Mouse (Mus musculus) thymus, postnatal 10 days (tissue): ENCODE results near the gene Edaradd.

ENCODE experiments used
- DNase-seq, 2 experiments: peaks; one replicate each; pipeline ENCODE4 v3.0.0; 2021; ENCODE audit warnings: low spot score in 2 of 2

The Edaradd gene

DNA sequence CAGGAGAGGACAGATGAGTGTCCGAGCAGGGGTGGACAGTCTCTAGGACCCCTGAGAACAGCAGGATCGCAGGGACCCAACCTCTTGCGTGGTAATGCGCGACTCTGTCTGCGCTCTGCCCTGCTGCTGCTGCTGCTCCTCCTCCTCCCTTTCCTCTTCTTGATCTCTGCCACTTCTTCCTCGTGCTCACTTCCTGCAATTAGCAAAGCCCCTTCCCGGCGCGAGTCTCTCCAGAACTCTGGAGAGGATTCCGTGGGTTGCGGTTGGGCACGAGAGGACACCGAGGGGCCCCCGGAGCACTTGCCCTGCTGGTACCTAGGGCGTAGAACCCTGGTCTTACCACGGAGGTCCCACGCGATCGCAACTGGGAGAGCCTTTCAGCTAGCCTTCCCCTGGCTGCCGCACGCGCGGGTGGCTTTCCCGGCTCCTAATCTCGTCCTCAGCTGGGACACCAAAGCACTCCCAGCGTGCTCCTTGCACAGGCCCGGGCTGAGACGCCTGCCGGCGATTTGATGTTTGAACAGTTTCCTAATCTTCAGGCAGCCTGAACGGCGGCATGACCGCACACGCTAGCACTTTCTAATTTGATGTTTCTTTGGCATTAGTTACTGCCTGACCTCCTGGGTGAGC lies at the start of gene Edaradd:
TSS of gene Edaradd (minus strand) at position 484 of the 630 bp plus-strand sequence.
- DNase-seq = peak; percentile 49 to 51

DNA sequence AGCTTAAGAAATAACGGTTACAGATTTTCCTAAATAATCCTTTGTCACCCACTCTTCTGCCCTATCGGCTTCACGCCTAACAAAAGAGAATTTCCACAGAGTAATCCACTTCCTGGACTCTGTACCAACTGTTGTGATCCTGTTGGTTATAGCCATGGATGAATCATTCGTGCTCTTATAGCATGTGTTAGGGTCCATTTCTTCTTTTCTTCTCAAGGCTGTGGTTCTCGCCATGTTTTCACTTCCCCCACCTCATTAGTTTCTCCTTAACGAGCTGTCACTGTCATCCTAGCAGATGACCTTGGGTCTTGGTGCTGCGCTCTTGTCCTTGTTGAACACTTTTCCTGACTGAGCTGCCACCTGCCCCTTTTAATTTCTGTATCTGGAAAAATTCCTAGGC lies 49.5 kb upstream of the Edaradd start:
- DNase-seq = no peak

DNA sequence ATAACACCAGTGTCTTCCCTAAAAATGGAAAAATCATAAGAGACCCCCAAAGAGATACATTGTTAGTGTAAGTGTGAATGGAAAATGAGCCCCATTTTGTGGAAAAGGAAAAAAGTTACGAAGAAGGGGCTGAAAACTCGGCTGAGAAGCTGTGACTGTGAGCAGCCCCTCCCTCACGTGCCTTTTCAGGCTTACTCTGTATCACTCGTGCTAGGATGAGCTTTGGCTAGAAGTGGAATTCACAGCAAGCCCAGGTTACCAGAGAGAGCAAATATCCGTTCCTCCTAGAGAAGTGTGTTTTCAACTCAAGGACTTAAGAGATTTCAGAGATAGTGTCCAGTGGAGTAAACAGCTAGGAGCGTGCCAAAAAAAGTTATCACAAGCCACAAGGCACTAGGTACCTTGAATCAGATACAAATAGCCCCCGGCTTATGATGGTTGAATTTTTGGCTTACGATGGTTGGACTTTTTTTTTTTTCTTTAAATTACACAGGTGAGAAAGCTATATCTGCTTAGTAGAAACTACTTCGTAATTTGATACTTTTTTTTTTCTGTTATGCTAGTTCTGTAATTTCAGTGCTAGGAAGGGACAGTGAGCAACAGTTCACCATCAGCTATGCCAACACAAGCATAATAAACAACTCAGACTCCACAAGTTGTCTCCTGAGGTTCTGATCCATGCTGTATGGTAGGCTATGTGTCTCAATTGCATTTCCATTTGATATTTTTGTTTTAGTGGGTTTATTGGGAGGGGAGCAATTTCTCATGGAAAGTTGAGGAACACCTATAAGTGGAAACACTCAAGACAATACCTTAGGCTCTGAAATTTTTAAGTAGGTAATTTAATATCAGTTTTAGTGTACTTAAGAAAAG lies 48.6 kb upstream of the Edaradd start:
- DNase-seq = no peak

DNA sequence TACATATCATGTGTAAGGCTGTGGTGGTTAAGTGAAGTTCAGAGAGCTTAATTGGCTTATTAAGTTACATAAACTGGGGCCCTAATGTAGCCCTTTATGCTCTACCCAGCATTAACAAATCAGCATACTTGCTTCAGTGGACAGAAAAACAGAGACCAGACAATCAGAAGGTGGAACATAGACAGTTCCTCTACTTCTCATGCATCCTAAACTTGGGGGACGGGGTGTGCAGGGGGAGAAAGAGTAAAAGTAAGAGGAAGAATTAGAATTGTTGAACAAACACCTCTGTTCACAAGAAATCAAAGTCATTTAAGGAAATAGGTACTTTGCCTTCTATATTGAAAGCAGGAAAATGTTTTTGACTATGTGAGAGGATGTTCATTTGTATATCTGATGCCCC lies 47.7 kb upstream of the Edaradd start:
- DNase-seq = no peak

DNA sequence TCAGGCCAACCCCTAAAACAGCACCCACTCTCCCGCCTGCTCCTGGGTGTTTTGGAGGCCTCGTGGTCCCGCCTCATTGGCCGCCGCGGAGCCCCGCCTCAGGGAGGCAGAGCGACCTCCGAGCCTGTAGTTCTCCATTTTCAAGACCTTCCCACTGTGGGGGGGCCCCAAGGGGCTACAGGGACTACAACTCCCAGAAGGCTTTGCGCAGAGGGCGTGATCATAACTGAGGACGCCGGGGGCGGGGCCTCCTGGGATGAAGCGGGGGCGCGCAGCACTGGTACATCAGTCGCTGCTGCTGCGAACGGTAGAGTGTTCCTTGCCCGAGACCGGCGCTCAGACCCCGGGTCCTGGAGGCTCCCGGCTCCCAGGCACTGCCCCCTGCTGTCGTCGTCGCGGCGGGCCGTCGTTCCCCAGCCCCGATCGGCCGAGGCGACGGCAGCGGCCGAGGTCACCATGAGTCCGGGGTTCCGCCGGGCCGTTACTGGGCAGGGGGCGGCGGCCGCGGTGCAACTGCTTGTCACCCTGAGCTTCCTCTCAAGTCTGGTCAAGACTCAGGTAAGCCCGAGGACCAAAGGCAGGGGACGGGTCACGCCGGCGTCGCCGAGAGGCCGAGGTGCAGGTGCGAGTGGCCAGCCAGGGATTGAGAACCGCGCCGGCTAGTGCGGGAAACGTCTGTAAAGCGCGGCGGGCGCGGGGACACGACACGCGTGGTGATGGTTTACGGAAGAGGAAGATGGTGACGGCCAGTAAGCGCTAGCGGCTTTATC lies 45.6 kb upstream of the Edaradd start, which contains the start of gene Ero1lb:
TSS of gene Ero1lb (plus strand) at position 254 of the 770 bp plus-strand sequence.
- peak; percentile 99 for DNase-seq

DNA sequence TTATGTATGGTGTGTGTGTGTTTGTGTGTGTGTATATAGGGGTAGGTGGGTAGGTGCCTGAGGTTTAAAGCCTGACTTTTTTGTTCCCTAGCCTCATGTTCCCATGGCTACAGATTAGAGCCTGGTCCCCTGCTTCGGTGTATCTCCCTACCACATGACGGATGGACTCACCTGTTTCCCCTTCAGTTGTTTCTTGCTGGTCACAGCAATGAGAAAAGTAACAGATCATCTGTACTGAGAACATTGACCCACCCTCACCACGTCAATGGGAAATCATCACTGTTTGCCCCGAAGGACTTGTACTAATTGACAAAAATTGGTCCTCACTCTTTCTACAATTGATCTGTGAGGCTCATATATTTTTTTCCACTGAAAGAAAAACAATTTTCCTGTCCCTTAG lies 42.0 kb upstream of the Edaradd start:
- no peak for DNase-seq

DNA sequence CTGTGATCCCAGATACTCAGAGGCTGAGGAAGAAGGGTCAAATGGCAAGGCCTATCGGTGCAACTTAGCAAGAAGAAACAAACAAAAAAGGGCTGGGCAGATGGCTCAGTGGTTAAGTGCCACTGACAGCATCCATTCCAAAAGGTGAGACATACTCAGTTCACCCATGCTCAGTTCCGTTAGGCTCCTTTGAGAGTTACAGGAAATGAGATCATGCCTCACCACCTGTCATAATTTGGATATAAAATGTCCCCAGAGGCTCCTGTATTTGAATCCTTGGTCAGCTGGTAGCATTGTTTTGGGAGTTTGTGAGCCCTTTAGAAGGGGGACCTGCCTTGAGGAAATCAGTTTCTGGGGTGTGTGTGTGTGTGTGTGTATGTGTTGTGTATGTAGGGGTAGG lies 41.5 kb upstream of the Edaradd start:
- no peak for DNase-seq

DNA sequence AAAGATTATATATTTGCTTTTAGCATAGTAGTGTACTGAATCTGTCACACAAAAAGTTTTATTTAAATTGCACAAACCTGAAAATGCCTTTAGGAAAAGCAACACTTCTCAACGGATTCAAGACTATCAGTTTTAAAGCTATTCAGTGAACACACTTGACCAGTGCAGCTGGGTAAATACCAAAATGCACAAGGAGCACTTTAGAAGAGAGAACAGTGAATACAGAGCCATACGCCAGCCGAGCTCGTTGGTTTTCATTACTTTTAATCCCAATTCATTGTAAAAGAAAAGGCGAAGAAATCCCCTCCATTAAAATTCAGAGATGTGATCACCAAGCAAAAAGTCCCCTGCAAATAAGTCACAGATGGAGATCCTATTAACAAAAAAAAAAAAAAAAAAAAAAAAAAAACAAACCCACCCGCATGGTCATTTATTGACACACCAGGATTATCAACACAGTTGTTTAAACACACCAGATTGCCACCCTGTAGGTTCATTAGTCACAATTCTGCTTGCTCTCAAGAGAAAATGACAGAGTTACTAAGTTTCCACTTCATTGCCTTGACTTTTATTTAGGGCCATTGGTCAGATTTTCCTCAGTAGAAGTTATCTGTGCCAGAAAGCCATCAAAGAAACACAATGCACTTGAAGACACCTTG lies 39.4 kb upstream of the Edaradd start:
- no peak for DNase-seq

DNA sequence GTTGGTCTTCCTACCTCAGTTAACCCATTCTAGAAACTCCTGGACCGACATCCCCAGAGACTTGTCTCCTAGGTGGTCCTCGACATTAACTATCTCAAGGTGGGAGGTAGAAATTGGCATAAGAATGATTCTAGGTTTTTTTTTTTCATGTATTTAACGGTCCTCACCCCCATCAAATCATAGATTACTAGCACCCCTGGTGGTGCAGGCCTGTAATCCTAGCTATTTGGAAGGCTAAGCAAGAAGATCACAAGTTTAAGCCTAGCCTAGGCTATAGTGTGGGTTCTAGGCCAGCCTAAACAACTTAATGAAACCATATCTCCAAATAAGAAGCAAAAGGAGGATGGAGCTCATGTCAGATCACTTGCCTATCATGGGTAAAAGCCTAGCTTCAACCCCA lies 38.8 kb upstream of the Edaradd start:
- DNase-seq = no peak

DNA sequence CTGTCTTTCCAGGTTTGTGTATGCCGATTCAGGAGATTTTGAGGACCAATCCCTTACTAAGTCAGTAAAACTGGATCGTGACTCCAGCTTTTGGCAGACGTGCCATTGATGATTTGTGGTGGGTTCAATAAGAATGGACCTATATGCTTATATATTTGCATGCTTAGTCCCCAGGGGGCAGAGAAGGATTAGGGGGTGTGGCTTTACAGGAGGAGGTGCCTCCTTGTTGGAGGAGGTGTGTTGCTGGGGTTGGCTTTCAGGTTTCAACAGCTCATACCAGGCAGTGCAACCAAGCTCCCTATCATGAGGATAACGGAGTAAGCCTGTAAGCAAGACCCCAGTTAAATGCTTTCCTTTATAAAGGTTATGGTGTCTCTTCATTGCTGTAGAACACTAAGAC lies 34.0 kb upstream of the Edaradd start:
- DNase-seq = no peak

DNA sequence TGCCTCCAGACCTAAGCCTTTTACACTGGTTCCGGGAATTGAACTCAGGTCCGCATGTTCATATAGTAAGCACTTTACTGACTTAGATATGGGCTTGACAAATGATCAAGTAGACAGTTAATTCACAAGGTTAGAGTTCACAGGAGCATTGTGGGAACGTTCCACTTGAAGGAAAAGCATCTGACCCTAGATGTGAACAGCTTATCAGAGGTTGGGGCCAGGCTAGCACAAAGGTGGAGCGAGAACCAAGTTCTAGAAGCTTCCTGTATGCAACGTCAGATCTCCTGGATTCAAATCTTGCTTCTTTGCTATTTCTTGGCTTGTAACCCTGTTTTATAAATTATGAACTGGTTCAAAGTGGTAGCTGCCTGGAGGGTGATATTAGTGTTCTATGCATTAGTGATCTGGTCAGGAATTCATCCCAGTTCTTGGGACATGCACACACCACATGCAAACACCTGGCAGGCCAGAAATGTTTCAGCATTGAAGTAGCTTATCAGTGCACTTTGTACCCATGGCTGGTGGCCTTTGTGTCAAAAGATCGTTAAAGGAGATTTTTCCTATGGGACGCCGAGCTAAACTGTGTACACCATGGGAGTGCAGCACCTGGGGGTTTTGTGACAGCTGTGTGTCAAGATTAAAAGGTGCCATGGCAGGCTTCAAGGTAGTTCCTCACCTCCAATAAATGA lies 23.8 kb upstream of the Edaradd start:
- no peak for DNase-seq

DNA sequence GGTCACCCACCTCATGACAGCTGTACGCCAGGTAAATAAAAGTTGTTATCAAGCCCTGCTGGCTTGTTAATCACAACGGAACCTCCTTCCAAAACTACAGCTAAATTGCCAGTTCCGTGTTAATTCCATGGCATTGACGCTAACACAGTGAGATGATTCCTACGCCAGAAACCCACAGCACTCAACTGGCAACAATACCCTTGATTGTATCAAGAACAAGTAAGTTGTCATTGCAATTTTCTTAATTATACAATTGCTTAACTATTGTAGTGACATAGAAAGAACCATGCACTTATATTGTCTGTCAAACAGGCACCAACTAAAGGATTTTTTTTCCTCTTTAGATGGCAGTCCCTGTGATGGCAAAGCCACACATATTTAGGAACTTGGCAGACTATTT lies 23.0 kb upstream of the Edaradd start:
- DNase-seq = no peak

DNA sequence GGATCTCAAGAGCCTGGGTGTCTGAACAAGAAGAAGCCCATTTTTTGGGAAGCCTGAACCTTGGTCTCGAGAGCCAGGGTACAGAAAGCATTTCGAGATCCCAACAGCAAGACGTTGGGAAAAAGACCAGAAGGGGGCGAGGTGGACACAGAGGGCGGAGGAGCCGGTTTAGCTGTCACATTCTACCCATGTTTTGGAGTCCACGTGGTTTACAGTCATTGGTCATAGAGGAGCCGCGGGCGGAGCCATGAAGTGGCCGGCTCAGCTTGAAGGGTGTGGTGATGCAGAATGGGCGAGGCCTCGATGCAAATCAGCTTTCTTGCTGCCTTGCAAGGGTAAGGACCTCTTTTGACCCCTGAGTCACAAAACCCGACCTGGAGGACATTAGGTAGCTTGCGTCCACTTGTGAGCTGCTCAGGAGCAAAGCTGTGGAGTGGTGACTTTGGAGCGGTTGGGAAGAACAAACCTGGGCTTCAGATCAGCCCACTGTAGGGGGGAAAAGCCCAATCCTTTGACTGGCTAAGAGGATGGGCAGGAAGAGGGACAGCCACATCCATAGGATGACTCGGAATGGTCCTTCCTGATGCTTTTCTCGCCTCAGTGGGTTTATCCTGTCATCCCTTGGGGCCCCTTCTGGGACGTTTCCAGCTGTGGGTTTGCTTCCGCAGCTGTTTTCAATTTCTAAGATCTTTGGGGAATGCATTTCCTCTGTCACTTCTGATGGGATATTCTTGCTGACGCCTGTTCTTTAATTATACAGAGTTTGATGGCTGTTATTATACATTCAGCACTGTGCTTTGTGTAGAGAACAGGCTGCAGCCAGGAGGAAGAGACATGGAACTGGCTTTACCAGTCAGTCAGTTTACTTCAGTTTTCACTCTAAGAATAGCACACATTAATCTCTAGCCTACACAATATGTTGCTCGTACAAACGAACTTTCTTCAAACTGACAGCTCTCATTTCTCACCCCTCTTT lies 22.1 kb upstream of the Edaradd start:
- peak in 1 of 2 experiments; percentile 27 for DNase-seq

DNA sequence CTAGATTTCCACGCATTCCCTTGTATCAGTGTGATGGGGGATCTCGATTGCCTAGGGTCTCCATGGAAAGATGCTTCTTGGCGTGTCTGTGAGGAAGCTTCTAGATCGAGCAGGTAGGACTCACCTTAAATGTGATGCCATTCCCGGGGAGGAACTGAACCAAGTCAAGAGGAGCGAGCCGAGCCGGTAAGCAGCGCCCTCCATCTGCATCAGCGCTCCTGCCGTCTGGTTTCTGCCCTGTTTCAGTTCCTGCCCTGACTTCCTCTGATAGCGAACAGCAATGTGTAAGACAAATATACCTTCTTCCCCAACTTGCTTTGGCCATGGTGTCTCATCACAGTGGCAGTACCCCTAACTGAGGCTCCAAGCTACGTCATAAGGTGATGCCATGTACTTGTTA lies 19.9 kb upstream of the Edaradd start:
- no peak for DNase-seq

DNA sequence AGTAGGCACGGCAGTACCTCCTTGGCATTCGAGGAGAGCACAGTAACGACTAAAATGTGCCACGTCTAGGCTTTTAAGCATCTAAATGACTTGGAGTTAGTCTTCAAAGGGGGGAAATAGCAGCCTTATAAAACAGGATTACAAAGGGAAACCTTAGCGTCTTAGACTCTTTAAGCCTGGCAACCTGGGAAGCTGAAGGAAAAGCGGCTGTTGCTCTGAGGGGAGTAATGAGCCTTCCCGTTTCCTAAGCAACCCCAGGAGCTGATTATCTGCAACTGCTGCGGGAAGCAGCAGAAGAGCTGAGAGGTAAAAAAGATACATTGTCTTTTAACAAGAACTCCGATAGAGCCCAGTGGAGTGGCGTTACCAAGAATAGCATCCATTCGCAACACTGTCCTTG lies 19.5 kb upstream of the Edaradd start:
- no peak for DNase-seq

DNA sequence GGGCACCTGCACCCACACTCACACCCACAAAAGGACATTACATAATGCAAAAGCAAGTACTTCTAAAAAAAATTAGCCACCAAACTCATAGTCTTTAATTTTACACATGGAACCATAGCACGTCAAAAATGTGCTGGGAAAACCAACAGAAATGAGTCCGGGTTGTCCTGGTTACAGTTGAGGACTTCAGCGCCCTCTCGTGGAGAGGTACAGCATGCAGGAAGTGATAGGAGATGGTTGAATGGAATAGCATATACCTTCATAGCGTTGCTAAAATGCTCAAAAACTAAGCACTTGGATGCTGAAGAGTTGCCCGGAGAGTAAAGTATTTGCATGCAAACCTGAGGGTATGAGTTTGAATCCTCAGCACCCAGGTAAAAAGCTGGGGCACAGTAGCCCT lies 17.7 kb upstream of the Edaradd start:
- DNase-seq = peak; percentile 53 to 83

DNA sequence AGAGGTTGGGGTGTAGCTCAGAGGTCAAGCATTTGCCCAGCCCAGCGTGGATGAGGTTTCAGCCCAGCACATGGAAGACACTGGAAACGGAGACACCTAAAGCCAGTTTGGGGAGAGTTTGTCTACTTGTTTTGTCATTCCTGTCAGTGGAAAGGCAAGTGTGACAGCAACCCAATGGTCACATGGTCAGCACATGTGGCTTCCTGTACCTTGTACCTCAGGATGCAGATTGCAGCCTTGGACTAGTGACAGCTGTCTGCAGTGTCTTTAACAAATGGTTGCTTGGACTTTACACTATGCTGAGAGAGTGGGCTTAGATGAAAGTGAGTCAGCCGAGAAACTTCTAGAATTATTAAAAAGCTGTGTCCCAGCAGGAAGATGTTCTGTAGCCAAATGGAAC lies 14.4 kb upstream of the Edaradd start:
- no peak for DNase-seq

DNA sequence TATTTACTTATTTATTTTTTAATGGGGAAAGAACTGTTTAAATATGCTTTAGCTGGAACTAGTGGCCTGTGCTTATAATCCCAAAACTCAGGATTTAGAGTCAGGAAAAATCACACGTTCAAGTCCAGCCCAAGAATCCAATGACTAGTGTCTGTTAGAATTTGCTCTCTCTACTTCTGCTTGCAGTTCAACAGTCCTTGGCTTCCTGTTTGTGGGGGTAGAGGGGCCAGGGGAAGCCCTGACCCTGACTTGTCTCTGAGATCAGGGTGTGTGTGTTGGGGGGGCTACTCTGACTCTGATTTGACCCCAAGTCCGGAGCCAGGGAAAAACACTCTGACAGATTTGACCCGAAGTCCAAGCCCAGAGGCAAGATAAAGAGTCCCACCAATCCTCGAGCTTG lies 5.4 kb upstream of the Edaradd start:
- no peak for DNase-seq

DNA sequence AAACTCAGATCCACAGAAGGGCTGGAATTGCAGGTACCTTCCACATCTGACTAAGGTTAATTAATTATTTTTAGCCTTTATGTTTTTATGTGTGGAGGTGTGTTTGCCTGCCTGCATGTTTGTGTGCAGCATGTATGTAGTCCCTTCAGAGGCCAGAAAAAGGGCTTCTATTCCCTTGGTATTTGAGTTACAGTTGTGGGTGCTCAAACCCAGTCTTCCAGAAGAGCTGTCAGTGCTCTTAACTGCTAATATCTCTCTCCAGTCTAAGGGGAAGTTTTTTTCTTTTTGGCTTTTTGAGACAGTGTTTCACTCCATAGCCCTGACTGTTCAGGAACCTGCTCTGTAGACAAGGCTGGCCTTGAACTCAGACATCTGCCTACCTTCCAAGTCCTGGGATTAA lies 2.1 kb upstream of the Edaradd start:
- DNase-seq = no peak

DNA sequence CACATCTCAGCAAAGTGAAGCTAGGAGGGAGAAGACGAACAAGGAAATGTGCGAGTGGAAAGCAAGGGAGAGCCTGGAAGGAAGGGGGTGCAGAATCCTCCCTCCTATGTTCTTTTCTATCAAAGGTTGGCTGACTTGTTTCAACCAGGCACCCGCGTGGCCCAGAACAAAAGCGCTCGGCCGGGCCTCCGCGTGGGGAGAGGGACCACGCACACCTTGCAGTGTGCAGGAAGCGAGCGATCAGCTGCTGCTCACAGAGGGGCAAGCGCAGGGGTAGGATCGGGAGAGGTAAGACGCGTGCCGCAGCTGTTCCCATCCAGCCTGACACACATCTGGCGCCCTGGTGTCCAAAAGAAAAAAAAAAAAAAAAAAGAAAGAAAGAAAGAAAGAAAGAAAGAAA lies 867 bp downstream of the Edaradd start:
- DNase-seq = peak; percentile 46 to 58
